Mouse (Mus musculus): Measurements from ENCODE around the gene Edem2. TPM values are rescaled to one million over a fixed set of nuclear protein-coding genes. Genes with fewer than 3 reads are reported as not detected.

The Edem2 gene
- polyA plus RNA-seq, 1 experiment from 2014 or later = 28.6 TPM

GRCm38 (mm10) chr2:155675118-155675517 is 54.2 kb downstream of the Edem2 start:
- ATAC-seq (replicated peaks; ENCODE audit: insufficient number of reproducible peaks, low FRiP score, low TSS enrichment) = no peak

GRCm38 (mm10) chr2:155673546-155673945 is 55.7 kb downstream of the Edem2 start:
- no peak for ATAC-seq (replicated peaks; ENCODE audit: insufficient number of reproducible peaks, low FRiP score, low TSS enrichment)
- H3K9ac ChIP-seq (ENCODE audit: low read depth, low read length) = no peak overlapping the region
- no peaks in the 10 kb centered on the region for H3K27me3 ChIP-seq (ENCODE audit: control insufficient read depth, insufficient read depth, low read length)
- H3K4me1 ChIP-seq (ENCODE audit: control insufficient read depth, insufficient read depth, low read length) = no peaks in the 10 kb centered on the region
- H3K36me3 ChIP-seq (ENCODE audit: control insufficient read depth, insufficient read depth, low read length) = peaks cover 7% of the 10 kb centered on the region
- 33% methylated on average over 2 of the region's 2 CpGs for WGBS (ENCODE audit: insufficient replicate concordance)
- no peak overlapping the region for H3K27ac ChIP-seq (ENCODE audit: low read depth, low read length)
- H3K4me2 ChIP-seq = no peak overlapping the region
- no peaks in the 10 kb centered on the region for H3K9me3 ChIP-seq (replicated peaks; ENCODE audit: control insufficient read depth, low read length)
- H3K4me3 ChIP-seq (ENCODE audit: low read depth, low read length) = no peak overlapping the region

More at GRCm38 (mm10) chr2:155675118-155675517, 54.2 kb downstream of the Edem2 start:
- no peaks in the 10 kb centered on the region for H3K9me3 ChIP-seq (replicated peaks; ENCODE audit: control insufficient read depth, low read length)
- H3K4me3 ChIP-seq (ENCODE audit: low read depth, low read length) = no peak overlapping the region
- 56% methylated on average over 4 of the region's 4 CpGs for WGBS (ENCODE audit: insufficient replicate concordance)
- H3K4me2 ChIP-seq = no peak overlapping the region
- no peak overlapping the region for H3K9ac ChIP-seq (ENCODE audit: low read depth, low read length)
- H3K4me1 ChIP-seq (ENCODE audit: control insufficient read depth, insufficient read depth, low read length) = no peaks in the 10 kb centered on the region
- no peaks in the 10 kb centered on the region for H3K27me3 ChIP-seq (ENCODE audit: control insufficient read depth, insufficient read depth, low read length)
- H3K36me3 ChIP-seq (ENCODE audit: control insufficient read depth, insufficient read depth, low read length) = peaks cover 7% of the 10 kb centered on the region
- H3K27ac ChIP-seq (ENCODE audit: low read depth, low read length) = no peak overlapping the region

GRCm38 (mm10) chr2:155671236-155671635 is 58.0 kb downstream of the Edem2 start:
- no peak overlapping the region for H3K4me3 ChIP-seq (ENCODE audit: low read depth, low read length)
- whole genome bisulfite sequencing (ENCODE audit: insufficient replicate concordance) = 88% methylated on average over 4 of the region's 4 CpGs
- H3K36me3 ChIP-seq (ENCODE audit: control insufficient read depth, insufficient read depth, low read length) = peaks cover 10% of the 10 kb centered on the region
- H3K4me1 ChIP-seq (ENCODE audit: control insufficient read depth, insufficient read depth, low read length) = no peaks in the 10 kb centered on the region
- no peak overlapping the region for H3K27ac ChIP-seq (ENCODE audit: low read depth, low read length)
- H3K4me2 ChIP-seq = no peak overlapping the region
- no peaks in the 10 kb centered on the region for H3K9me3 ChIP-seq (replicated peaks; ENCODE audit: control insufficient read depth, low read length)
- ATAC-seq (replicated peaks; ENCODE audit: insufficient number of reproducible peaks, low FRiP score, low TSS enrichment) = no peak
- H3K9ac ChIP-seq (ENCODE audit: low read depth, low read length) = no peak overlapping the region
- no peaks in the 10 kb centered on the region for H3K27me3 ChIP-seq (ENCODE audit: control insufficient read depth, insufficient read depth, low read length)

GRCm38 (mm10) chr2:155668461-155668860 is 60.8 kb downstream of the Edem2 start:
- Histone ChIP-seq H3K27me3 (ENCODE audit: control insufficient read depth, insufficient read depth, low read length) (no peaks in the 10 kb centered on the region), H3K4me2 (no peak overlapping the region), H3K27ac (ENCODE audit: low read depth, low read length) (no peak overlapping the region), H3K4me1 (ENCODE audit: control insufficient read depth, insufficient read depth, low read length) (no peaks in the 10 kb centered on the region), H3K9ac (ENCODE audit: low read depth, low read length) (no peak overlapping the region), H3K4me3 (ENCODE audit: low read depth, low read length) (no peak overlapping the region), H3K9me3 (replicated peaks; ENCODE audit: control insufficient read depth, low read length) (no peaks in the 10 kb centered on the region), H3K36me3 (ENCODE audit: control insufficient read depth, insufficient read depth, low read length) (peaks cover 18% of the 10 kb centered on the region)
- no peak for ATAC-seq (replicated peaks; ENCODE audit: insufficient number of reproducible peaks, low FRiP score, low TSS enrichment)
- 81% methylated on average over 4 of the region's 4 CpGs for WGBS (ENCODE audit: insufficient replicate concordance)

- H3K36me3 ChIP-seq (ENCODE audit: control insufficient read depth, insufficient read depth, low read length) = peaks cover 22% of the 10 kb centered on the region
- H3K9ac ChIP-seq (ENCODE audit: low read depth, low read length) = no peak overlapping the region
- H3K4me1 ChIP-seq (ENCODE audit: control insufficient read depth, insufficient read depth, low read length) = no peaks in the 10 kb centered on the region
- no peaks in the 10 kb centered on the region for H3K27me3 ChIP-seq (ENCODE audit: control insufficient read depth, insufficient read depth, low read length)
- H3K9me3 ChIP-seq (replicated peaks; ENCODE audit: control insufficient read depth, low read length) = no peaks in the 10 kb centered on the region
- no peak overlapping the region for H3K27ac ChIP-seq (ENCODE audit: low read depth, low read length)
- no peak overlapping the region for H3K4me3 ChIP-seq (ENCODE audit: low read depth, low read length)
- no peak overlapping the region for H3K4me2 ChIP-seq
- no peak for ATAC-seq (replicated peaks; ENCODE audit: insufficient number of reproducible peaks, low FRiP score, low TSS enrichment)
- WGBS (ENCODE audit: insufficient replicate concordance) = 97% methylated on average over 8 of the region's 8 CpGs
Measured at GRCm38 (mm10) chr2:155667881-155668280, 61.4 kb downstream of the Edem2 start.

GRCm38 (mm10) chr2:155663910-155664460 is 65.3 kb downstream of the Edem2 start:
- no peak for ATAC-seq (replicated peaks; ENCODE audit: insufficient number of reproducible peaks, low FRiP score, low TSS enrichment)
- WGBS (ENCODE audit: insufficient replicate concordance) = 78% methylated on average over 6 of the region's 6 CpGs
- H3K4me2 ChIP-seq = no peak overlapping the region
- no peak overlapping the region for H3K9ac ChIP-seq (ENCODE audit: low read depth, low read length)
- H3K27ac ChIP-seq (ENCODE audit: low read depth, low read length) = no peak overlapping the region
- H3K9me3 ChIP-seq (replicated peaks; ENCODE audit: control insufficient read depth, low read length) = no peaks in the 10 kb centered on the region
- no peaks in the 10 kb centered on the region for H3K27me3 ChIP-seq (ENCODE audit: control insufficient read depth, insufficient read depth, low read length)
- no peak overlapping the region for H3K4me3 ChIP-seq (ENCODE audit: low read depth, low read length)
- H3K36me3 ChIP-seq (ENCODE audit: control insufficient read depth, insufficient read depth, low read length) = peaks cover 24% of the 10 kb centered on the region
- no peaks in the 10 kb centered on the region for H3K4me1 ChIP-seq (ENCODE audit: control insufficient read depth, insufficient read depth, low read length)

GRCm38 (mm10) chr2:155663097-155663496 is 66.2 kb downstream of the Edem2 start:
- ATAC-seq (replicated peaks; ENCODE audit: insufficient number of reproducible peaks, low FRiP score, low TSS enrichment) = no peak
- peaks cover 23% of the 10 kb centered on the region for H3K36me3 ChIP-seq (ENCODE audit: control insufficient read depth, insufficient read depth, low read length)
- no peaks in the 10 kb centered on the region for H3K9me3 ChIP-seq (replicated peaks; ENCODE audit: control insufficient read depth, low read length)
- H3K4me2 ChIP-seq = no peak overlapping the region
- 28% methylated on average over 5 of the region's 5 CpGs for WGBS (ENCODE audit: insufficient replicate concordance)
- no peaks in the 10 kb centered on the region for H3K27me3 ChIP-seq (ENCODE audit: control insufficient read depth, insufficient read depth, low read length)
- H3K4me1 ChIP-seq (ENCODE audit: control insufficient read depth, insufficient read depth, low read length) = no peaks in the 10 kb centered on the region
- no peak overlapping the region for H3K9ac ChIP-seq (ENCODE audit: low read depth, low read length)
- no peak overlapping the region for H3K4me3 ChIP-seq (ENCODE audit: low read depth, low read length)
- no peak overlapping the region for H3K27ac ChIP-seq (ENCODE audit: low read depth, low read length)

GRCm38 (mm10) chr2:155662390-155662789 is 66.9 kb downstream of the Edem2 start:
- Histone ChIP-seq H3K9ac (ENCODE audit: low read depth, low read length) (no peak overlapping the region), H3K27me3 (ENCODE audit: control insufficient read depth, insufficient read depth, low read length) (no peaks in the 10 kb centered on the region), H3K4me1 (ENCODE audit: control insufficient read depth, insufficient read depth, low read length) (no peaks in the 10 kb centered on the region), H3K4me2 (no peak overlapping the region), H3K27ac (ENCODE audit: low read depth, low read length) (no peak overlapping the region), H3K36me3 (ENCODE audit: control insufficient read depth, insufficient read depth, low read length) (peaks cover 23% of the 10 kb centered on the region), H3K4me3 (ENCODE audit: low read depth, low read length) (no peak overlapping the region), H3K9me3 (replicated peaks; ENCODE audit: control insufficient read depth, low read length) (no peaks in the 10 kb centered on the region)
- 92% methylated on average over 5 of the region's 5 CpGs for WGBS (ENCODE audit: insufficient replicate concordance)
- ATAC-seq (replicated peaks; ENCODE audit: insufficient number of reproducible peaks, low FRiP score, low TSS enrichment) = no peak

- Histone ChIP-seq H3K36me3 (ENCODE audit: control insufficient read depth, insufficient read depth, low read length) (peaks cover 26% of the 10 kb centered on the region), H3K4me1 (ENCODE audit: control insufficient read depth, insufficient read depth, low read length) (no peaks in the 10 kb centered on the region), H3K4me2 (no peak overlapping the region), H3K9me3 (replicated peaks; ENCODE audit: control insufficient read depth, low read length) (no peaks in the 10 kb centered on the region), H3K9ac (ENCODE audit: low read depth, low read length) (no peak overlapping the region), H3K27ac (ENCODE audit: low read depth, low read length) (no peak overlapping the region), H3K27me3 (ENCODE audit: control insufficient read depth, insufficient read depth, low read length) (no peaks in the 10 kb centered on the region), H3K4me3 (ENCODE audit: low read depth, low read length) (no peak overlapping the region)
- 87% methylated on average over 6 of the region's 6 CpGs for WGBS (ENCODE audit: insufficient replicate concordance)
- ATAC-seq (replicated peaks; ENCODE audit: insufficient number of reproducible peaks, low FRiP score, low TSS enrichment) = no peak
Measured at GRCm38 (mm10) chr2:155655759-155656372, 73.4 kb downstream of the Edem2 start.
